Mouse (Mus musculus): Measurements from ENCODE around the gene Map3k14. TPM values are rescaled to one million over a fixed set of nuclear protein-coding genes. Genes with fewer than 3 reads are reported as not detected.
A peak's percentile ranks its signal among the peaks of the same experiment; 100 is the strongest.

The Map3k14 gene
- polyA plus RNA-seq, 2 experiments: 4.6 to 10.0 TPM

- no peak for ATAC-seq (ENCODE audit: low FRiP score, low read depth)
- no peak for TF ChIP-seq POLR2A (IDR thresholded peaks at IDR 0.05; ENCODE audit: borderline replicate concordance, extremely low read depth, insufficient read depth, insufficient read length)
- no peaks in the 10 kb centered on the region for H3K27me3 ChIP-seq (ENCODE audit: control insufficient read depth, insufficient read depth, low read length)
- H3K27ac ChIP-seq (replicated peaks; ENCODE audit: low read depth, low read length): no peak overlapping the region
- H3K4me3 ChIP-seq (replicated peaks; ENCODE audit: low read length): no peak overlapping the region
- H3K36me3 ChIP-seq (ENCODE audit: control insufficient read depth, insufficient read depth, low read length): no peaks in the 10 kb centered on the region
- no peak overlapping the region for H3K4me2 ChIP-seq (replicated peaks; ENCODE audit: low read depth, low read length, severe bottlenecking)
- H3K4me1 ChIP-seq (ENCODE audit: control insufficient read depth, insufficient read depth, low read length): peaks cover 16% of the 10 kb centered on the region; the same call in 1 of the 2 replicates
- no peak for DNase-seq (ENCODE audit: low spot score)
- H3K9ac ChIP-seq (ENCODE audit: low read depth, low read length, severe bottlenecking): no peak overlapping the region
- H3K9me3 ChIP-seq (ENCODE audit: control insufficient read depth, low read length): no peaks in the 10 kb centered on the region
- WGBS: 87% methylated on average over 5 of the region's 5 CpGs
Measured at GRCm38 (mm10) chr11:103252380-103252779, 14.9 kb downstream of the Map3k14 start.

GRCm38 (mm10) chr11:103250324-103250723, 16.9 kb downstream of the Map3k14 start:
- no peaks in the 10 kb centered on the region for H3K27me3 ChIP-seq (ENCODE audit: control insufficient read depth, insufficient read depth, low read length)
- H3K4me3 ChIP-seq (replicated peaks; ENCODE audit: low read length): no peak overlapping the region
- no peak overlapping the region for H3K4me2 ChIP-seq (replicated peaks; ENCODE audit: low read depth, low read length, severe bottlenecking)
- H3K9ac ChIP-seq (ENCODE audit: low read depth, low read length, severe bottlenecking): no peak overlapping the region
- ATAC-seq (ENCODE audit: low FRiP score, low read depth): no peak
- H3K27ac ChIP-seq (replicated peaks; ENCODE audit: low read depth, low read length): no peak overlapping the region
- DNase-seq (ENCODE audit: low spot score): no peak
- no peaks in the 10 kb centered on the region for H3K9me3 ChIP-seq (ENCODE audit: control insufficient read depth, low read length)
- H3K36me3 ChIP-seq (ENCODE audit: control insufficient read depth, insufficient read depth, low read length): no peaks in the 10 kb centered on the region
- peaks cover 30% of the 10 kb centered on the region for H3K4me1 ChIP-seq (ENCODE audit: control insufficient read depth, insufficient read depth, low read length)
- no peak for TF ChIP-seq POLR2A (IDR thresholded peaks at IDR 0.05; ENCODE audit: borderline replicate concordance, extremely low read depth, insufficient read depth, insufficient read length)
- WGBS: 96% methylated on average over 3 of the region's 3 CpGs

GRCm38 (mm10) chr11:103249509-103249908, 17.8 kb downstream of the Map3k14 start:
- H3K9ac ChIP-seq (ENCODE audit: low read depth, low read length, severe bottlenecking): no peak overlapping the region

GRCm38 (mm10) chr11:103248837-103249236, 18.4 kb downstream of the Map3k14 start:
- Histone ChIP-seq H3K4me2 (replicated peaks; ENCODE audit: low read depth, low read length, severe bottlenecking) (no peak overlapping the region), H3K27ac (replicated peaks; ENCODE audit: low read depth, low read length) (no peak overlapping the region), H3K4me3 (replicated peaks; ENCODE audit: low read length) (no peak overlapping the region), H3K9me3 (ENCODE audit: control insufficient read depth, low read length) (no peaks in the 10 kb centered on the region), H3K27me3 (ENCODE audit: control insufficient read depth, insufficient read depth, low read length) (no peaks in the 10 kb centered on the region), H3K36me3 (ENCODE audit: control insufficient read depth, insufficient read depth, low read length) (peaks cover 2% of the 10 kb centered on the region; the same call in 1 of the 2 replicates), H3K4me1 (ENCODE audit: control insufficient read depth, insufficient read depth, low read length) (peaks cover 30% of the 10 kb centered on the region), H3K9ac (ENCODE audit: low read depth, low read length, severe bottlenecking) (no peak overlapping the region)
- WGBS: 65% methylated on average over 5 of the region's 5 CpGs
- no peak for ATAC-seq (ENCODE audit: low FRiP score, low read depth)
- no peak for DNase-seq (ENCODE audit: low spot score)
- TF ChIP-seq POLR2A (IDR thresholded peaks at IDR 0.05; ENCODE audit: borderline replicate concordance, extremely low read depth, insufficient read depth, insufficient read length): no peak

More at GRCm38 (mm10) chr11:103249509-103249908, 17.8 kb downstream of the Map3k14 start:
- Histone ChIP-seq H3K9me3 (ENCODE audit: control insufficient read depth, low read length) (no peaks in the 10 kb centered on the region), H3K36me3 (ENCODE audit: control insufficient read depth, insufficient read depth, low read length) (no peaks in the 10 kb centered on the region), H3K27ac (replicated peaks; ENCODE audit: low read depth, low read length) (no peak overlapping the region), H3K4me3 (replicated peaks; ENCODE audit: low read length) (no peak overlapping the region), H3K4me2 (replicated peaks; ENCODE audit: low read depth, low read length, severe bottlenecking) (no peak overlapping the region), H3K27me3 (ENCODE audit: control insufficient read depth, insufficient read depth, low read length) (no peaks in the 10 kb centered on the region), H3K4me1 (ENCODE audit: control insufficient read depth, insufficient read depth, low read length) (peaks cover 30% of the 10 kb centered on the region)
- WGBS: 57% methylated on average over 6 of the region's 6 CpGs
- TF ChIP-seq POLR2A (IDR thresholded peaks at IDR 0.05; ENCODE audit: borderline replicate concordance, extremely low read depth, insufficient read depth, insufficient read length): no peak
- ATAC-seq (ENCODE audit: low FRiP score, low read depth) (no peak), DNase-seq (ENCODE audit: low spot score) (no peak)

- H3K27me3 ChIP-seq (ENCODE audit: control insufficient read depth, insufficient read depth, low read length): no peaks in the 10 kb centered on the region
- no peak overlapping the region for H3K4me3 ChIP-seq (replicated peaks; ENCODE audit: low read length)
- H3K27ac ChIP-seq (replicated peaks; ENCODE audit: low read depth, low read length): peak overlapping the region; percentile 28; the same call in 1 of the 2 replicates
- H3K9ac ChIP-seq (ENCODE audit: low read depth, low read length, severe bottlenecking): no peak overlapping the region
- DNase-seq (ENCODE audit: low spot score) (peak; percentile 90), ATAC-seq (ENCODE audit: low FRiP score, low read depth) (peak; percentile 81; the same call in 1 of the 2 replicates)
- no peak for TF ChIP-seq POLR2A (IDR thresholded peaks at IDR 0.05; ENCODE audit: borderline replicate concordance, extremely low read depth, insufficient read depth, insufficient read length)
- no peaks in the 10 kb centered on the region for H3K9me3 ChIP-seq (ENCODE audit: control insufficient read depth, low read length)
- H3K36me3 ChIP-seq (ENCODE audit: control insufficient read depth, insufficient read depth, low read length): peaks cover 3% of the 10 kb centered on the region; the same call in 1 of the 2 replicates
- WGBS: 60% methylated on average over 11 of the region's 11 CpGs
- H3K4me1 ChIP-seq (ENCODE audit: control insufficient read depth, insufficient read depth, low read length): peaks cover 30% of the 10 kb centered on the region
- H3K4me2 ChIP-seq (replicated peaks; ENCODE audit: low read depth, low read length, severe bottlenecking): no peak overlapping the region
Measured at GRCm38 (mm10) chr11:103247504-103248177, 19.6 kb downstream of the Map3k14 start.
